Comparison of ENCODE assay signal across 15 mouse cellular contexts in the genomic region with DNA sequence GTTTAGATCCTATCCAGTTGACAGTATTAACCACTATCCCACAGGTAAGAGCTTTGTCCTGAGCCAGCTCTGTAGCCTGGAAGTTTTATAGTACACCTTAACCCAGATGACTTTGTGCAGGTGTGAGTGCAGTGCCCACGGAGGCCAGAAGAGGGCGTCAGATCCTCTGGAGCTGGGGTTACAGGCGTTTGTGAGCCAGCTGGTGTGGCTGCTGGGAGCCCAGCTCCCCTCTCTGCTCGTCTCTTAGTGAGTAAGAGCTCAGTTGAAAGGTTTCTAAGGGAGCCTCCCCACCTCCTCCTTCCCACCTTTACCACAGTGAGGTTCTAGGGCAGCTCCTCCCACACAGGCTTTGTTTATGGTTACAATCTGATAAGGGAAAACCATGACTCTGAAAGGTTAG. TPM values are rescaled to one million over a fixed set of nuclear protein-coding genes. Genes with fewer than 3 reads are reported as not detected.
DNase-seq lines count a peak whose midpoint lies in the region; ATAC-seq and TF ChIP-seq lines count a peak whose summit lies in the region.
"Had no signal": no experiment of that assay in that cellular context is flagged by ENCODE, and none has a peak within 500 bp of the region (broad histone marks: within the 10 kb centered on the region; RNA-seq: fewer than 3 reads in every experiment).

No protein-coding gene starts in this region.

- H3K4me1 ChIP-seq in forebrain, postnatal 0 days (ENCODE audit: insufficient read depth), result no peaks in the 10 kb centered on the region
- H3K4me1 ChIP-seq in forebrain, embryonic 16.5 days (replicated peaks; ENCODE audit: control insufficient read depth, insufficient read depth, low read length), result peaks cover 3% of the 10 kb centered on the region
- peaks cover 13% of the 10 kb centered on the region for H3K4me1 ChIP-seq in neural tube, embryonic 15.5 days
- peaks cover 17% of the 10 kb centered on the region for H3K4me1 ChIP-seq in hindbrain, embryonic 10.5 days (replicated peaks)

- no peak overlapping the region for H3K9ac ChIP-seq in forebrain, postnatal 0 days
- H3K9ac ChIP-seq in forebrain, embryonic 16.5 days (replicated peaks; ENCODE audit: low read depth, low read length), result no peak overlapping the region
- H3K9ac ChIP-seq in neural tube, embryonic 15.5 days (replicated peaks), result no peak overlapping the region
- H3K9ac ChIP-seq: embryonic facial prominence, embryonic 13.5 days; neural tube, embryonic 13.5 days had no signal

- no peaks in the 10 kb centered on the region for H3K27me3 ChIP-seq in forebrain, postnatal 0 days (ENCODE audit: insufficient read depth, low read length)
- H3K27me3 ChIP-seq in forebrain, embryonic 16.5 days (replicated peaks; ENCODE audit: control insufficient read depth, insufficient read depth, low read length), result no peaks in the 10 kb centered on the region; the same call in 1 of the 2 replicates
- peaks cover 4% of the 10 kb centered on the region; the same call in 1 of the 2 replicates for H3K27me3 ChIP-seq in neural tube, embryonic 15.5 days (replicated peaks)
- peaks cover 23% of the 10 kb centered on the region for H3K27me3 ChIP-seq in hindbrain, embryonic 10.5 days (ENCODE audit: insufficient read depth, poor library complexity, severe bottlenecking)

- no peaks in the 10 kb centered on the region for H3K9me3 ChIP-seq in forebrain, postnatal 0 days (ENCODE audit: low read length)
- H3K9me3 ChIP-seq in forebrain, embryonic 16.5 days (ENCODE audit: control insufficient read depth, low read length), result no peaks in the 10 kb centered on the region
- H3K9me3 ChIP-seq in neural tube, embryonic 15.5 days (replicated peaks), result no peaks in the 10 kb centered on the region
- peaks cover 9% of the 10 kb centered on the region; the same call in 1 of the 2 replicates for H3K9me3 ChIP-seq in hindbrain, embryonic 10.5 days
- H3K9me3 ChIP-seq: neural tube, embryonic 13.5 days had no signal

- no peak for DNase-seq in forebrain, postnatal 0 days
- DNase-seq in neural tube, embryonic 10.5 days (ENCODE audit: extremely low spot score, low spot score), result peak; percentile 12
- peak; percentile 76 for DNase-seq in thymus, postnatal 4 days
- DNase-seq in left cerebral cortex, adult 11 months (ENCODE audit: low spot score), result no peak
- DNase-seq in hindbrain, embryonic 10.5 days (ENCODE audit: low spot score), result no peak
- DNase-seq: adrenal gland, postnatal 25 days; cerebellum, adult 8-10 months; heart, postnatal 4 days; kidney, postnatal 10 days had no signal

- WGBS in forebrain, postnatal 0 days, result 75% methylated on average over 4 of the region's 4 CpGs
- WGBS in forebrain, embryonic 16.5 days, result 71% methylated on average over 4 of the region's 4 CpGs
- 68% methylated on average over 4 of the region's 4 CpGs for WGBS in neural tube, embryonic 15.5 days
- 68% methylated on average over 4 of the region's 4 CpGs for WGBS in hindbrain, embryonic 10.5 days

- no peak overlapping the region for H3K27ac ChIP-seq in forebrain, postnatal 0 days (ENCODE audit: low read depth, low read length)
- H3K27ac ChIP-seq in forebrain, embryonic 16.5 days (ENCODE audit: low read length), result no peak overlapping the region
- H3K27ac ChIP-seq in neural tube, embryonic 15.5 days (replicated peaks), result no peak overlapping the region
- H3K27ac ChIP-seq in hindbrain, embryonic 10.5 days, result no peak overlapping the region
- H3K27ac ChIP-seq: embryonic facial prominence, embryonic 13.5 days; left cerebral cortex, adult 2 months; neural tube, embryonic 13.5 days had no signal

- peak; percentile 34 for TF ChIP-seq CTCF in forebrain, postnatal 0 days (IDR thresholded peaks at IDR 0.05; ENCODE audit: low read depth)

- no peak for ATAC-seq in forebrain, postnatal 0 days
- no peak for ATAC-seq in forebrain, embryonic 16.5 days
- no peak for ATAC-seq in neural tube, embryonic 15.5 days (ENCODE audit: low FRiP score)
- peak; percentile 37; the same call in 1 of the 2 replicates for ATAC-seq in megakaryocyte progenitor cell, adult 5-6 weeks (replicated peaks; ENCODE audit: poor library complexity)

- no peaks in the 10 kb centered on the region for H3K36me3 ChIP-seq in forebrain, postnatal 0 days (ENCODE audit: insufficient read depth)
- H3K36me3 ChIP-seq in forebrain, embryonic 16.5 days (ENCODE audit: control insufficient read depth, insufficient read depth), result no peaks in the 10 kb centered on the region
- no peaks in the 10 kb centered on the region for H3K36me3 ChIP-seq in neural tube, embryonic 15.5 days
- H3K36me3 ChIP-seq in hindbrain, embryonic 10.5 days, result no peaks in the 10 kb centered on the region
- H3K36me3 ChIP-seq: embryonic facial prominence, embryonic 13.5 days; neural tube, embryonic 13.5 days had no signal

- H3K4me3 ChIP-seq in forebrain, postnatal 0 days (ENCODE audit: low read depth, low read length), result no peak overlapping the region
- no peak overlapping the region for H3K4me3 ChIP-seq in forebrain, embryonic 16.5 days (replicated peaks; ENCODE audit: low read length)
- H3K4me3 ChIP-seq in neural tube, embryonic 15.5 days (replicated peaks), result no peak overlapping the region
- no peak overlapping the region for H3K4me3 ChIP-seq in hindbrain, embryonic 10.5 days
- H3K4me3 ChIP-seq: embryonic facial prominence, embryonic 13.5 days; left cerebral cortex, adult 2 months; neural tube, embryonic 13.5 days had no signal

- H3K4me2 ChIP-seq in forebrain, postnatal 0 days (ENCODE audit: low read depth), result no peak overlapping the region
- no peak overlapping the region for H3K4me2 ChIP-seq in forebrain, embryonic 16.5 days (ENCODE audit: low read length)
- no peak overlapping the region for H3K4me2 ChIP-seq in neural tube, embryonic 15.5 days
- H3K4me2 ChIP-seq: embryonic facial prominence, embryonic 13.5 days; neural tube, embryonic 13.5 days had no signal

RNA-seq across cellular contexts. Expression of a gene that starts 18.9 kb away (rescaled TPM):
- 0.33 TPM in 1 of 2 replicates, not detected in the other for total RNA-seq in forebrain, postnatal 0 days (2014; rRNA removed)
- 2.1 and 4.9 TPM in 2 replicates for polyA plus RNA-seq in forebrain, postnatal 0 days (2015; fragmentation: Nextera tagmentation; extraction: Ambion mirVana)
- 2.5 TPM in 1 of 2 replicates, not detected in the other for polyA plus RNA-seq in forebrain, embryonic 16.5 days (2015; fragmentation: Nextera tagmentation; extraction: Ambion mirVana)
- 1.5 and 2.0 TPM in 2 replicates for polyA plus RNA-seq in neural tube, embryonic 15.5 days (2015; fragmentation: Nextera tagmentation; extraction: Ambion mirVana)
- not detected in 2 replicates for total RNA-seq in megakaryocyte progenitor cell, adult 5-6 weeks (2015)
- total RNA-seq in megakaryocyte progenitor cell, adult 5-6 weeks (2017), result not detected in 2 replicates
- polyA plus RNA-seq in hindbrain, embryonic 10.5 days (2016; fragmentation: Nextera tagmentation; extraction: Ambion mirVana), result 0.42 and 0.44 TPM in 2 replicates
- total RNA-seq: heart, postnatal 4 days had no signal

RNA-seq across cellular contexts. Expression of a gene that starts 46.2 kb away (rescaled TPM):
- 7.2 and 13.1 TPM in 2 replicates for total RNA-seq in forebrain, postnatal 0 days (2014; rRNA removed)
- 4.4 and 5.5 TPM in 2 replicates for polyA plus RNA-seq in forebrain, postnatal 0 days (2015; fragmentation: Nextera tagmentation; extraction: Ambion mirVana)
- 4.7 and 5.1 TPM in 2 replicates for polyA plus RNA-seq in forebrain, embryonic 16.5 days (2015; fragmentation: Nextera tagmentation; extraction: Ambion mirVana)
- 4.1 and 5.2 TPM in 2 replicates for polyA plus RNA-seq in neural tube, embryonic 15.5 days (2015; fragmentation: Nextera tagmentation; extraction: Ambion mirVana)
- 0.07 and 0.64 TPM in 2 replicates for total RNA-seq in megakaryocyte progenitor cell, adult 5-6 weeks (2015)
- total RNA-seq in megakaryocyte progenitor cell, adult 5-6 weeks (2017), result 0.95 TPM in 1 of 2 replicates, not detected in the other
- 20.9 and 25.2 TPM in 2 replicates for polyA plus RNA-seq in hindbrain, embryonic 10.5 days (2016; fragmentation: Nextera tagmentation; extraction: Ambion mirVana)

Comparison
In these comparisons a context has a peak if more than half of its experiments do, and no peak if none do; other contexts are left out.
1. DNase-seq: peak in neural tube, embryonic 10.5 days (single experiment) and thymus, postnatal 4 days (single experiment); none in forebrain, postnatal 0 days (single experiment), left cerebral cortex, adult 11 months (single experiment) and hindbrain, embryonic 10.5 days (single experiment).